Mouse (Mus musculus) embryonic fibroblast, embryonic 13.5 days (primary cell): ENCODE results near the gene Hebp1. TPM values are rescaled to one million over a fixed set of nuclear protein-coding genes. Genes with fewer than 3 reads are reported as not detected.
A peak's percentile ranks its signal among the peaks of the same experiment; 100 is the strongest.

ENCODE experiments used
- H3K27ac ChIP-seq: 2 replicates; pipeline ENCODE4 v1.5.1; 2012; ENCODE audit warnings: low read length, control low read depth, inconsistent platforms; ENCODE audit not compliant: insufficient read depth
- H3K4me1 ChIP-seq: 2 replicates; pipeline ENCODE4 v1.6.1; 2011; ENCODE audit warnings: low read length; ENCODE audit not compliant: control insufficient read depth, insufficient read depth
- H3K4me3 ChIP-seq: 2 replicates; pipeline ENCODE4 v1.5.1; 2011; ENCODE audit warnings: mild to moderate bottlenecking, control low read depth, low read length; ENCODE audit not compliant: insufficient read depth
- CTCF ChIP-seq: IDR thresholded peaks from 2 replicates; pipeline ENCODE4 v1.5.1; 2011; ENCODE audit warnings: mild to moderate bottlenecking, control low read depth, low read length, moderate library complexity, borderline replicate concordance; ENCODE audit not compliant: insufficient read depth
- POLR2A ChIP-seq: IDR thresholded peaks from 2 replicates; pipeline ENCODE4 v1.6.1; 2011; ENCODE audit warnings: low read depth, mild to moderate bottlenecking, control low read depth, low read length, moderate library complexity
- polyA plus RNA-seq: library from polyadenylated mRNA; stranded (reverse); fragments of >200 nt; gene quantifications from 2 replicates; pipeline ENCODE4 v1.2.4, GENCODE M21; 2011; ENCODE audit warnings: low read depth; ENCODE audit not compliant: missing spikeins, insufficient read length

Gene Hebp1
- polyA plus RNA-seq, 1 experiment = 41.7 TPM

DNA sequence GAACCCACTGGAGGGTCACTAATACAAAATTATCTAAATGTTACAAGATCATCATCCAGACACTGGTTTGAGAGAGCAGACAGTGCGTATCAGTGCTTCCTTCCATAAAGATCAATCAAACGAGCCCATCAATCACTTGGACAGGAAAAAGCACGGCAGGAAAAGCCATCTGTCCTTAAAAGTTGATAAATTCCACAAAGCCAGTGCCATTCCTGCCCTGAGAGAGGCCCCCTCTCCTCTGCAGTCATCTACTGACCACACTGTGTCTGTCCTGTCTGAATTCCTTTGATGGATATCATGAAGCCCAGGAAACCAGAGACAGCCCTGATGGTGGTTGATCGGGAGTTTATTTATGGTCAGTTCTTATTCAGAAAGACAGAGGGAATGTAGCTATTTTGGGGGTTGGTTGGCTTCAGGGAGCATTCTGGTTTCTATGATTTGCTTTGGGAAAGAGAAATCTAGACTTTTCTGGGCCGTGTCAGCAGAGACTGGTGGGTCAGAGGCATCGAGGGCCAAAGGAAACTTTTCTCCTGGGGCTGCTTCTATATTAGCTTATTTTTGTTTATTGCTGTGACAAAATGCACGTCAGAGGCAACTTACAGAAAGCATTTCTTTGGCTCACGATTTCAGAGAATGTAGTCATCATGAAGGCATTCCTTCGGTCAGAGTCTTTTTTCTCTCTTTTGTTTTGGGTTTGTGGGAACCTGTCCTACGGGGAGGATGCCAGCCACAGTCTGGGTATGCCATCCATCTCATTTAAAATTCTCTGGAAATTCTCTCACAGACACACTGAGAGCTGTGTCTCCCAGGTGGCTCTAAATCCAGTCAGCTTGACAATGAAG is 10.5 kb downstream of the Hebp1 start:
- Histone ChIP-seq H3K4me1 (no peaks in the 10 kb centered on the region; the same call in 1 of the 2 replicates), H3K27ac (peak overlapping the region; percentile 78), H3K4me3 (no peak overlapping the region)
- TF ChIP-seq POLR2A = no peak

DNA sequence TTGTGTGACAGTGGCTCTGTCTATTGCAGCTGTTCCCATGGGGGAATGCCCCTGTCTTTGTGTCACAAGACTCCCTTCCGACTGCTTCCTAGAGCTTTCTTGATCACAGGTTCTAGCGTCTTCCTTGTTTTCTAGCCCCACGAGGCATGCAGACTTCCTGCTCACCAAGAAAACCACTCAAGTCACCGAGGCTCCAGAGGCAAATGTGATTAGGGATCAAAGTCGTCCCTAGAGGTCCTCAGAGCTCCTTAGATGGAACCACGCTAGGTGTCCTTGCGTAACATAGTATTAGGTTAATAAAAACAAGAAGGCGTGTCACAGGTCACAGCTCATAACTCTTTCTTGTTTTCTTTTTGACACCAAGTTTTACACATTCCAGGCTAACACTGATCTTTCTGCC is 13.9 kb downstream of the Hebp1 start:
- no peaks in the 10 kb centered on the region; the same call in 1 of the 2 replicates for H3K4me1 ChIP-seq

DNA sequence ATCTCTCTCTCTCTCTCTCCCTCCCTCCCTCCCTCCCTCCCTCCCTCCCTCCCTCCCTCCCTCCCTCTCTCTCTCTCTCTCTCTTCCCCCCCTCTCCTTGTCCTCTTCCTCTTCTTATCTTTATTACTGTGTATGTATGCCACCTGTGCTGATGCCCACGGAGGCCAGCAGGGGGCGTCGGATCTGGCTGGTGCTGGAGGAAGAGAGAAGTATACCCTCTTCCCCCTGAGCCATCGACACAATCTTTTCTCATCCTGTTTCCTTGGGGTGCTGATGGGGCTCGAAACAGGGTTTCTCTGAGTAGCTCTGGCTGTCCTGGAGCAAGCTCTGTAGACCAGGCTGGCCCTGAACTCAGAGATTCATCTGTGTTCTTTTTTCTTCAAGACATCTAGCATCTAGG is 14.9 kb downstream of the Hebp1 start:
- H3K4me1 ChIP-seq = no peaks in the 10 kb centered on the region; the same call in 1 of the 2 replicates
- H3K4me3 ChIP-seq = no peak overlapping the region
- 0 out of 2 replicates have a peak, but pooled peaks have one; percentile 12 for TF ChIP-seq CTCF
- no peak for TF ChIP-seq POLR2A
- no peak overlapping the region for H3K27ac ChIP-seq

More for the DNA sequence above, 13.9 kb downstream of the Hebp1 start:
- Histone ChIP-seq H3K27ac (no peak overlapping the region), H3K4me3 (no peak overlapping the region)
- TF ChIP-seq CTCF (no peak), POLR2A (no peak)

DNA sequence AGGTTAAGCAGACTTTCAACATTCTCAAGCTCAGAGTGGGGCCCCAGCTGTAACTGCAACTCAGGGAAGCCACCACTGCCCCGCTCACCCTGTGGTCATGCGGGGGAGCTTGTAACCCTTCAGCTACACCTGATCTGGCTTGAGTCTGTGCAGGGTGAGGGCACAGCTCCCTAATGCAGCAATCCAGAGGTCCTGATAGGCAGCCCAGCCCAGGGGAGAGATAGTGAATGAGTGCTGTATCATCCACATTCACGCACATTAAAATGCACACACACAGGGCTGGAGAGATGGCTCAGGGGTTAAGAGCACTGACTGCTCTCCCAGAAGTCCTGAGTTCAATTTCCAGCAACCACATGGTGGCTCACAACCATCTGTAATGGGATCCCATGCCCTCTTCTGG is 19.2 kb downstream of the Hebp1 start:
- no peak overlapping the region for H3K27ac ChIP-seq
- no peak for TF ChIP-seq CTCF
- no peak for TF ChIP-seq POLR2A
- no peak overlapping the region for H3K4me3 ChIP-seq
- H3K4me1 ChIP-seq = peaks cover 4% of the 10 kb centered on the region; the same call in 1 of the 2 replicates

DNA sequence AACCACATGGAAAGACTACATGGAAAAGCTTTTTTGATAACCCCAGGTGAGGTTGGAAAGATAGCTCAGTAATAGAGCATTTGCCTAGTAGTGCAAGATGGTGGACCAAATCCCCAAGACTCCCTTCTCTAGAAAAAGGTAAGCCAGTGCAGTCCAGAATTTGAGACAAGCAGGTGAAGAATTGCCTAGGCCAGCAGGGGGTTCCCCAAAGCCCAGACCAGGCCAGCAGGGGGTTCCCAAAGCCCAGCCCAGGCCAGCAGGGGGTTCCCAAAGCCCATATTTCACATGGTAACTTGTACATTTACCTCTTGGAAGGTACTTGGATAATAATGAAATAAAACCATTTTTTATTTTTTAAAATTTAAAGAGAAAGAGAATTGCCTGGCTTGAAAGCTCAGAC is 20.6 kb downstream of the Hebp1 start:
- no peak for TF ChIP-seq POLR2A
- TF ChIP-seq CTCF = no peak
- no peak overlapping the region for H3K27ac ChIP-seq
- no peak overlapping the region for H3K4me3 ChIP-seq
- peaks cover 4% of the 10 kb centered on the region; the same call in 1 of the 2 replicates for H3K4me1 ChIP-seq

DNA sequence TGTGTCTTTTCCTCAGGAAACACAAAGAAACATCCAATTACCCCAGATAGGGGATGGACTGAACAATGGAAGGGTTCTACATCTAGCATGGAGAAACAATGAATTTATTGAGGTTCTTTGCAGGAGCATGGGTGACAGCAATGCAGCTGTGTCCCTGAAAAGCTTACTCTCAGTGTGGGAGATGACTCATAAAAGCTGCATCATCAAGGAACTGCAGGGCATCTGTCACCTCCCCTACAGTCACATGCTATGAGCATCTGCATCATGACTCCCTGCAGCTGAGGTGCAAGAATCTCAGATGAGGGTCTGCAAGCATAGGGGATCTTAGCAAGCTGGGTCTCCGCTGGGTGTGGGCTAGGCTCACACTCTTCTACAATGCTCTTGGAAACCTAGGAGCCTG is 22.8 kb downstream of the Hebp1 start:
- Histone ChIP-seq H3K27ac (no peak overlapping the region), H3K4me3 (no peak overlapping the region), H3K4me1 (peaks cover 4% of the 10 kb centered on the region; the same call in 1 of the 2 replicates)
- TF ChIP-seq CTCF (no peak), POLR2A (no peak)

DNA sequence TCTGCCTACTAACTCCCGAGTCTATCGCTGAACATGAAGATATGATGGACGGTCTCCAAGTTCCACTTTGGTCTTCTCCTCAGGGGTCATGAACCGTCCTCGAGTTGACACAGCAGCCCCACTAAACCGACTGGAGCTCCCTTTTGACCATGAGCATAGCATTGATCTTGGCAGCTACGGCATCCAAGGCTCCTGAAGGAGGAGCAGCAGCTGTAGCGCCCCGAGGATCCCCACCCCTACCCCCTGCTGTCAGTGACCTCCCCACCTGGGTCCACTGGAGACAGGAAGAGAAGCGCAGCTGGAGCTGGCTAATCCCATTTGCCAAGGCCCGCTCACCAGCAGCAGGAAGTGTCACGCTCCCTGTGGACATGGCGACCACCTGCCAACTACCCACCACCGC is 26.1 kb downstream of the Hebp1 start:
- TF ChIP-seq POLR2A (no peak), CTCF (no peak)
- H3K27ac ChIP-seq = no peak overlapping the region
- H3K4me1 ChIP-seq = peaks cover 7% of the 10 kb centered on the region; the same call in 1 of the 2 replicates
- H3K4me3 ChIP-seq = no peak overlapping the region

DNA sequence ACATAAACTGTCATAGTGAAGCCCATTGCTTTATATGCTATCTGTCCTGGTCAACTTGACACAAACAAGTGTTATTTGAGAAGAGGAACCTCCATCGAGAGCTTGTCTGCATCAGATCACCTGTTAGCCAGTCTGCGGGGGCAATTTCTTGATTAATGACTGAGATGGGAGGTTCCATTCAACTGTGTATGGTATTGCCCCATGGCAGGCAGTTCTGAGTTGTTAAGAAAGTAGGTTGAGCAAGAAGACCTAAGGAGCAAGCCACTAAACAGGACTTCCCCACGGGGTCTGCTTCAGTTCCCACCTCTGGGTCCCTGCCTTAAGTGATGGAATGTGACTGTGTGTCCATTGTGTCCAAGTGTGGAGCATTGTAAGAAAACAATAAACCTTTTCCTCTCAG is 28.6 kb downstream of the Hebp1 start:
- Histone ChIP-seq H3K27ac (no peak overlapping the region), H3K4me3 (no peak overlapping the region), H3K4me1 (peaks cover 3% of the 10 kb centered on the region; the same call in 1 of the 2 replicates)
- TF ChIP-seq CTCF (no peak), POLR2A (no peak)

DNA sequence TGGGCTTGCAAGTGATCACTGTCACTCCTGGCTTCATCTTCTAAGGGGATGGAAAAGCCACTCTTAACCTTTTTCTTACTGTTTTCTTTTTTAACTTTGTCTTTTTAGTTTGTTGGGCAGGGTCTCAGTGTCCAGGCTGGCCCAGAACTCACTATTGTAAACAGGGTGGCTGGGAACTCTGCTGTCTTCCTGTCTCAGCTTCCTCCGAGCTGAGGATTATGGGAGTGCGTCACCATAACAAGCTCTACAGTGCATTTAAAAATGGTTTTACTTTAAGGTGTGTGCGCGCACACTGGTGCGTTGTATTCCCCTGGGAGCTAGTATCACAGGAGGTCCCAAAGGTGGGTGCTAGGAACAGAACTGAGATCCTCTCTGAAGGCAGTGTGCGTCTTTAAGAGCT is 29.4 kb downstream of the Hebp1 start:
- H3K4me1 ChIP-seq = peaks cover 3% of the 10 kb centered on the region; the same call in 1 of the 2 replicates
- peak overlapping the region; percentile 67 for H3K4me3 ChIP-seq
- TF ChIP-seq CTCF = no peak
- H3K27ac ChIP-seq = no peak overlapping the region
